Mouse (Mus musculus): Measurements from ENCODE around the gene Prkg1. TPM values are rescaled to one million over a fixed set of nuclear protein-coding genes. Genes with fewer than 3 reads are reported as not detected.

The Prkg1 gene
- total RNA-seq, 2 experiments from 2014 or later: 18.8 to 19.1 TPM

GRCm38 (mm10) chr19:31197076-31197475 is 567.8 kb downstream of the Prkg1 start:
- intact Hi-C loops (cut with DNase I): no loop called here
- DNase-seq: no peak

- no peak for DNase-seq
- intact Hi-C loops (cut with DNase I): no loop called here
Measured at GRCm38 (mm10) chr19:31188559-31189218, 576.1 kb downstream of the Prkg1 start.

- intact Hi-C loops (cut with DNase I): no loop called here
- DNase-seq: no peak
Measured at GRCm38 (mm10) chr19:31180757-31181156, 584.1 kb downstream of the Prkg1 start.

- intact Hi-C loops (cut with DNase I): no loop called here
Measured at GRCm38 (mm10) chr19:31177279-31177922, 587.4 kb downstream of the Prkg1 start.

GRCm38 (mm10) chr19:31170985-31171384 is 593.8 kb downstream of the Prkg1 start:
- intact Hi-C loops (cut with DNase I): no loop called here
- no peak for DNase-seq

More at GRCm38 (mm10) chr19:31177279-31177922, 587.4 kb downstream of the Prkg1 start:
- no peak for DNase-seq

- DNase-seq: no peak
- intact Hi-C loops (cut with DNase I): no loop called here
Measured at GRCm38 (mm10) chr19:31158944-31159460, 605.8 kb downstream of the Prkg1 start.

- no peak for DNase-seq
- intact Hi-C loops (cut with DNase I): no loop called here
Measured at GRCm38 (mm10) chr19:31153399-31153798, 611.4 kb downstream of the Prkg1 start.

GRCm38 (mm10) chr19:31149902-31150301 is 614.9 kb downstream of the Prkg1 start:
- intact Hi-C loops (cut with DNase I): no loop called here
- no peak for DNase-seq

GRCm38 (mm10) chr19:31147457-31147856 is 617.4 kb downstream of the Prkg1 start:
- intact Hi-C loops (cut with DNase I): no loop called here

GRCm38 (mm10) chr19:31146156-31146555 is 618.7 kb downstream of the Prkg1 start:
- no peak for DNase-seq
- intact Hi-C loops (cut with DNase I): no loop called here

More at GRCm38 (mm10) chr19:31147457-31147856, 617.4 kb downstream of the Prkg1 start:
- no peak for DNase-seq

GRCm38 (mm10) chr19:31141905-31142304 is 622.9 kb downstream of the Prkg1 start:
- no peak for DNase-seq
- intact Hi-C loops (cut with DNase I): no loop called here

GRCm38 (mm10) chr19:31136316-31136715 is 628.5 kb downstream of the Prkg1 start:
- intact Hi-C loops (cut with DNase I): no loop called here

GRCm38 (mm10) chr19:31132614-31133013 is 632.2 kb downstream of the Prkg1 start:
- DNase-seq: no peak
- intact Hi-C loops (cut with DNase I): no loop called here

More at GRCm38 (mm10) chr19:31136316-31136715, 628.5 kb downstream of the Prkg1 start:
- DNase-seq: no peak

GRCm38 (mm10) chr19:31124628-31125027 is 640.2 kb downstream of the Prkg1 start:
- no peak for DNase-seq
- intact Hi-C loops (cut with DNase I): no loop called here

- no peak for DNase-seq
- intact Hi-C loops (cut with DNase I): no loop called here
Measured at GRCm38 (mm10) chr19:31114690-31115089, 650.1 kb downstream of the Prkg1 start.

GRCm38 (mm10) chr19:31106835-31107554 is 657.8 kb downstream of the Prkg1 start:
- no peak for DNase-seq
- intact Hi-C loops (cut with DNase I): no loop called here

- intact Hi-C loops (cut with DNase I): no loop called here
- no peak for DNase-seq
Measured at GRCm38 (mm10) chr19:31106036-31106435, 658.8 kb downstream of the Prkg1 start.

GRCm38 (mm10) chr19:31104764-31105163 is 660.1 kb downstream of the Prkg1 start:
- DNase-seq: no peak
- intact Hi-C loops (cut with DNase I): no loop called here

GRCm38 (mm10) chr19:31099369-31099768 is 665.5 kb downstream of the Prkg1 start:
- no peak for DNase-seq
- intact Hi-C loops (cut with DNase I): no loop called here

GRCm38 (mm10) chr19:31097857-31098256 is 667.0 kb downstream of the Prkg1 start:
- intact Hi-C loops (cut with DNase I): no loop called here
- no peak for DNase-seq

GRCm38 (mm10) chr19:31083761-31084160 is 681.1 kb downstream of the Prkg1 start:
- no peak for DNase-seq
- intact Hi-C loops (cut with DNase I): loop anchor here (10.0 kb wide), 1 partner anchor 671 kb away; no protein-coding TSS in a partner anchor

Data from heart, postnatal 14 days (tissue).